Mouse (Mus musculus) MEL (cell line): ENCODE measurements around the gene Fmnl2. TPM values are rescaled to one million over a fixed set of nuclear protein-coding genes. Genes with fewer than 3 reads are reported as not detected.

ENCODE experiments used
- DNase-seq: peaks from one replicate; pipeline ENCODE4 v3.0.0; 2011; ENCODE audit warnings: low read depth, low spot score
- H3K27ac ChIP-seq: 2 replicates; pipeline ENCODE4 v1.5.1; 2012; ENCODE audit warnings: low read depth, mild to moderate bottlenecking, control low read depth, low read length, moderate library complexity; ENCODE audit not compliant: control insufficient read depth
- H3K27me3 ChIP-seq, 2 experiments: fragments of 150-350 bp in 1 of 2; sonication (generic) in 1 of 2; 2 replicates each; pipeline ENCODE4 v1.6.1; 2012; ENCODE audit warnings: low read length in 2 of 2, mild to moderate bottlenecking in 2 of 2, improper control_type of control experiment in 1 of 2, moderate library complexity in 1 of 2; ENCODE audit not compliant: insufficient read depth in 2 of 2, control insufficient read depth in 1 of 2
- H3K36me3 ChIP-seq, 2 experiments: 2 replicates each; pipeline ENCODE4 v1.6.1; 2012 to 2014; ENCODE audit warnings: low read length in 2 of 2, improper control_type of control experiment in 1 of 2, inconsistent platforms in 1 of 2, mild to moderate bottlenecking in 1 of 2; ENCODE audit not compliant: insufficient read depth in 2 of 2, control insufficient read depth in 1 of 2
- H3K4me1 ChIP-seq, 2 experiments: fragments of 150-350 bp in 1 of 2; sonication (generic) in 1 of 2; 2 replicates each; pipeline ENCODE4 v1.6.1; 2012; ENCODE audit warnings: low read length in 2 of 2, improper control_type of control experiment in 1 of 2, mild to moderate bottlenecking in 1 of 2; ENCODE audit not compliant: insufficient read depth in 2 of 2, control insufficient read depth in 1 of 2
- H3K4me3 ChIP-seq, 2 experiments: fragments of 150-350 bp in 1 of 2; sonication (generic) in 1 of 2; 2 replicates each; pipeline ENCODE4 v1.5.1; 2012; ENCODE audit warnings: low read depth in 2 of 2, low read length in 2 of 2, mild to moderate bottlenecking in 2 of 2, moderate library complexity in 2 of 2, control low read depth in 1 of 2, improper control_type of control experiment in 1 of 2; ENCODE audit not compliant: control insufficient read depth in 1 of 2, insufficient read depth in 1 of 2
- H3K79me2 ChIP-seq: 2 replicates; pipeline ENCODE4 v1.6.1; 2012; ENCODE audit warnings: mild to moderate bottlenecking, low read length, moderate library complexity; ENCODE audit not compliant: control insufficient read depth, poor library complexity, insufficient read depth
- H3K9ac ChIP-seq: 2 replicates; pipeline ENCODE4 v1.6.1; 2012; ENCODE audit warnings: low read depth, mild to moderate bottlenecking, control low read depth, low read length, moderate library complexity; ENCODE audit not compliant: control insufficient read depth, poor library complexity, severe bottlenecking
- H3K9me3 ChIP-seq: fragments of 150-350 bp; sonication (generic); replicated peaks from 2 replicates; pipeline ENCODE4 v1.6.1; 2012; ENCODE audit warnings: mild to moderate bottlenecking, low read length, improper control_type of control experiment, moderate library complexity; ENCODE audit not compliant: insufficient read depth
- CHD1 ChIP-seq: IDR thresholded peaks from 2 replicates; pipeline ENCODE4 v1.6.1; 2012; ENCODE audit warnings: low read depth, mild to moderate bottlenecking, inconsistent platforms, low read length, improper control_type of control experiment
- CTCF ChIP-seq, 3 experiments: IDR thresholded peaks in 2 of 3; conservative IDR thresholded peaks in 1 of 3; 2 replicates each; pipeline ENCODE4 v1.5.1; 2011 to 2012; ENCODE audit warnings: low read length in 3 of 3, low read depth in 2 of 3, mild to moderate bottlenecking in 2 of 3, improper control_type of control experiment in 1 of 3, inconsistent platforms in 1 of 3, mixed read lengths in 1 of 3, moderate library complexity in 1 of 3; ENCODE audit not compliant: control insufficient read depth in 1 of 3, insufficient read depth in 1 of 3, poor library complexity in 1 of 3, severe bottlenecking in 1 of 3
- ETS1 ChIP-seq: IDR thresholded peaks from 2 replicates; pipeline ENCODE4 v1.6.1; 2012; ENCODE audit warnings: low read depth, mild to moderate bottlenecking, inconsistent platforms, low read length, improper control_type of control experiment, moderate library complexity
- GABPA ChIP-seq: IDR thresholded peaks from 2 replicates; pipeline ENCODE4 v1.6.1; 2012; ENCODE audit warnings: low read depth, mild to moderate bottlenecking, inconsistent platforms, low read length, improper control_type of control experiment, moderate library complexity
- MAX ChIP-seq: IDR thresholded peaks from 2 replicates; pipeline ENCODE4 v1.6.1; 2011; ENCODE audit warnings: low read length, improper control_type of control experiment
- MXI1 ChIP-seq: IDR thresholded peaks from 2 replicates; pipeline ENCODE4 v1.6.1; 2011; ENCODE audit warnings: mild to moderate bottlenecking, low read depth, low read length, improper control_type of control experiment
- MYC ChIP-seq: IDR thresholded peaks from 2 replicates; pipeline ENCODE4 v1.6.1; 2011; ENCODE audit warnings: low read depth, mild to moderate bottlenecking, low read length, improper control_type of control experiment, moderate library complexity
- RAD21 ChIP-seq: IDR thresholded peaks from 2 replicates; pipeline ENCODE4 v1.6.1; 2011; ENCODE audit warnings: mild to moderate bottlenecking, low read depth, low read length, improper control_type of control experiment
- SMC3 ChIP-seq: IDR thresholded peaks from 2 replicates; pipeline ENCODE4 v1.6.1; 2011; ENCODE audit warnings: low read depth, low read length, improper control_type of control experiment
- USF1 ChIP-seq: IDR thresholded peaks from 2 replicates; pipeline ENCODE4 v1.6.1; 2014; ENCODE audit warnings: low read depth, mild to moderate bottlenecking, inconsistent platforms, low read length, improper control_type of control experiment, moderate library complexity
- USF2 ChIP-seq, 2 experiments: IDR thresholded peaks; 2 replicates each; pipeline ENCODE4 v1.6.1; 2011 to 2012; ENCODE audit warnings: improper control_type of control experiment in 2 of 2, low read length in 2 of 2, borderline replicate concordance in 1 of 2, inconsistent platforms in 1 of 2, low read depth in 1 of 2, mild to moderate bottlenecking in 1 of 2; ENCODE audit not compliant: insufficient read depth in 1 of 2
- ZC3H11A ChIP-seq: IDR thresholded peaks from 2 replicates; pipeline ENCODE4 v1.6.1; 2012; ENCODE audit warnings: low read depth, mild to moderate bottlenecking, inconsistent platforms, low read length, improper control_type of control experiment
- ZKSCAN1 ChIP-seq: IDR thresholded peaks from 2 replicates; pipeline ENCODE4 v1.6.1; 2012; ENCODE audit warnings: low read depth, mild to moderate bottlenecking, inconsistent platforms, low read length, improper control_type of control experiment, moderate library complexity
- ZNF384 ChIP-seq: IDR thresholded peaks from 2 replicates; pipeline ENCODE4 v1.6.1; 2012; ENCODE audit warnings: low read depth, mild to moderate bottlenecking, inconsistent platforms, low read length, improper control_type of control experiment
- polyA plus RNA-seq, 2 experiments: library from polyadenylated mRNA; stranded (reverse) in 1 of 2; unstranded in 1 of 2; fragments of >175 nt in 1 of 2; fragments of >200 nt in 1 of 2; gene quantifications; 2 replicates each; pipeline versions ENCODE4 v1.2.1 to v1.2.4; 2012; ENCODE audit warnings: low replicate concordance in 2 of 2, low read depth in 1 of 2; ENCODE audit not compliant: insufficient read length in 2 of 2, insufficient read depth in 1 of 2, missing spikeins in 1 of 2
- total RNA-seq: library from RNA; depleted of rRNA; stranded (reverse); fragments of 300-350 nt; gene quantifications from 2 replicates; pipeline ENCODE4 v1.2.3, GENCODE M21; 2012

Fmnl2 gene
- total and polyA plus RNA-seq, 3 experiments = not detected

- Histone ChIP-seq H3K9ac (no peak overlapping the region), H3K4me1 (no peaks in the 10 kb centered on the region), H3K4me3 (no peak overlapping the region), H3K36me3 (no peaks in the 10 kb centered on the region), H3K27ac (no peak overlapping the region), H3K27me3 (no peaks in the 10 kb centered on the region), H3K79me2 (no peaks in the 10 kb centered on the region), H3K9me3 (no peaks in the 10 kb centered on the region)
- TF ChIP-seq USF1 = no peak
- no peak for DNase-seq
These were observed 224.4 kb downstream of the Fmnl2 start for GRCm38 (mm10) chr2:53082045-53082444.

GRCm38 (mm10) chr2:53082501-53082900 lies 224.8 kb downstream of the Fmnl2 start:
- no peaks in the 10 kb centered on the region for H3K9me3 ChIP-seq

DNA sequence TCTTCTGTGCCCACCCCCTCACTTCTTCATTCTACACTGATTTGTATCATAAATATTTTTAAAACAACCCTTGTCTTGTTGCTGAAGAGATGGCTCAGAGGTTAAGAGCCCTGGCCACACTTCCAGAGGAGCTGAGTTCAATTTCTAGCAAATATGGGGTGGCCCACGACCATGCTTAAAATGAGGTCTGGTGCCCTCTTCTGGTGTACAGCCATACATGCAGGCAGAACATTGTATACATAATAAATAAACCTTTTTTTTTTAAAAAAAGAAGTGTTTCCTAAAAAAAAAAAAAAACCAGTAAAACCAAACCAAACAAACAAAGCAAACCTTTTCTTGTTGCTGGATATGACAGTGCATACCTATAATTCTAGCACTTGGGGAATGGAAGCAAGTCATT lies 225.6 kb downstream of the Fmnl2 start:
- no peak overlapping the region for H3K27ac ChIP-seq
- no peak overlapping the region for H3K9ac ChIP-seq
- H3K4me3 ChIP-seq = no peak overlapping the region
- DNase-seq = peak; percentile 21
- no peaks in the 10 kb centered on the region for H3K36me3 ChIP-seq
- TF ChIP-seq ETS1 (no peak), RAD21 (peak; percentile 39), CTCF (IDR thresholded peaks at IDR 0.05 in 2 of 3, conservative IDR thresholded peaks at IDR 0.05 in 1 of 3; ENCODE audit: control insufficient read depth in 1 of 3, insufficient read depth in 1 of 3, low read depth in 2 of 3, low read length in 3 of 3, poor library complexity in 1 of 3, severe bottlenecking in 1 of 3) (peak; percentile 21 to 50 (median 50); a peak in 4 of 6 replicates), CHD1 (no peak), ZNF384 (peak; percentile 63; the same call in 1 of the 2 replicates), USF2 (IDR thresholded peaks at IDR 0.05; ENCODE audit: borderline replicate concordance in 1 of 2, insufficient read depth in 1 of 2, low read depth in 1 of 2, low read length in 2 of 2) (no peak), ZC3H11A (peak; percentile 17; the same call in 1 of the 2 replicates), MAX (no peak), SMC3 (peak; percentile 52)
- TF ChIP-seq, all 39 proteins: peak for 5
- Histone ChIP-seq H3K9me3 (no peaks in the 10 kb centered on the region), H3K4me1 (no peaks in the 10 kb centered on the region), H3K79me2 (no peaks in the 10 kb centered on the region), H3K27me3 (no peaks in the 10 kb centered on the region)

More at GRCm38 (mm10) chr2:53082501-53082900, 224.8 kb downstream of the Fmnl2 start:
- H3K4me3 ChIP-seq = no peak overlapping the region
- no peaks in the 10 kb centered on the region for H3K79me2 ChIP-seq
- TF ChIP-seq MYC = no peak
- no peak for TF ChIP-seq ZKSCAN1
- no peak for TF ChIP-seq GABPA
- TF ChIP-seq MXI1 = no peak
- no peaks in the 10 kb centered on the region for H3K4me1 ChIP-seq
- no peak for DNase-seq
- H3K27me3 ChIP-seq = no peaks in the 10 kb centered on the region
- H3K9ac ChIP-seq = no peak overlapping the region
- no peaks in the 10 kb centered on the region for H3K36me3 ChIP-seq
- H3K27ac ChIP-seq = no peak overlapping the region
